Mouse (Mus musculus) forebrain, embryonic 10.5 days (tissue): ENCODE results near the gene Klf12. TPM values are rescaled to one million over a fixed set of nuclear protein-coding genes. Genes with fewer than 3 reads are reported as not detected.
A peak's percentile ranks its signal among the peaks of the same experiment; 100 is the strongest.

Experiments used
- DNase-seq: peaks from one replicate; pipeline ENCODE4 v3.0.0-alpha.2; 2017; ENCODE audit warnings: low spot score; ENCODE audit errors: extremely low spot score
- H3K27ac ChIP-seq: fragments of 300-500 bp; sonication (generic); 2 replicates; pipeline ENCODE4 v1.5.1; 2016; ENCODE audit warnings: mild to moderate bottlenecking
- H3K27me3 ChIP-seq: fragments of 300-500 bp; sonication (generic); 2 replicates; pipeline ENCODE4 v1.6.1; 2016; ENCODE audit warnings: mild to moderate bottlenecking; ENCODE audit not compliant: poor library complexity, severe bottlenecking
- H3K36me3 ChIP-seq: fragments of 300-500 bp; sonication (generic); replicated peaks from 2 replicates; pipeline ENCODE4 v1.6.1; 2016; ENCODE audit warnings: mild to moderate bottlenecking, moderate library complexity
- H3K4me1 ChIP-seq: fragments of 300-500 bp; sonication (generic); 2 replicates; pipeline ENCODE4 v1.6.1; 2016
- H3K4me3 ChIP-seq: fragments of 300-500 bp; sonication (generic); 2 replicates; pipeline ENCODE4 v1.5.1; 2016; ENCODE audit warnings: mild to moderate bottlenecking, moderate library complexity
- H3K9me3 ChIP-seq: fragments of 300-500 bp; sonication (generic); 2 replicates; pipeline ENCODE4 v1.6.1; 2016; ENCODE audit warnings: mild to moderate bottlenecking, moderate library complexity
- WGBS: fragments of 180-500 bp; shearing (Covaris S2); methylation state at CpG from one replicate; pipeline ENCODE4 v1.1.7; 2016; 5-methylcytosine and 5-hydroxymethylcytosine counted together
- polyA plus RNA-seq: library from polyadenylated mRNA; unstranded; fragments of >200 nt; fragmentation: Nextera tagmentation; extraction: Ambion mirVana; gene quantifications from 2 replicates; pipeline ENCODE4 v1.2.1, GENCODE M21; 2016

Klf12 gene
- polyA plus RNA-seq, 1 experiment from 2014 or later, result 16.5 TPM

- Histone ChIP-seq H3K36me3 (no peaks in the 10 kb centered on the region), H3K27me3 (no peaks in the 10 kb centered on the region), H3K27ac (no peak overlapping the region), H3K4me3 (no peak overlapping the region), H3K4me1 (no peaks in the 10 kb centered on the region), H3K9me3 (no peaks in the 10 kb centered on the region)
- 93% methylated on average over 4 of the region's 4 CpGs for WGBS
- no peak for DNase-seq
Observed at GRCm38 (mm10) chr14:99955133-99955532, 329.3 kb downstream of the Klf12 start.

GRCm38 (mm10) chr14:99944221-99945108 lies 340.0 kb downstream of the Klf12 start:
- no peak overlapping the region for H3K4me3 ChIP-seq
- no peaks in the 10 kb centered on the region for H3K9me3 ChIP-seq
- no peaks in the 10 kb centered on the region for H3K27me3 ChIP-seq
- DNase-seq, result no peak
- H3K4me1 ChIP-seq, result peaks cover 39% of the 10 kb centered on the region
- peak overlapping the region; percentile 72 for H3K27ac ChIP-seq
- 69% methylated on average over 17 of the region's 17 CpGs for WGBS
- no peaks in the 10 kb centered on the region for H3K36me3 ChIP-seq

GRCm38 (mm10) chr14:99943156-99943555 lies 341.3 kb downstream of the Klf12 start:
- no peaks in the 10 kb centered on the region for H3K9me3 ChIP-seq
- H3K4me1 ChIP-seq, result peaks cover 39% of the 10 kb centered on the region
- DNase-seq, result peak; percentile 39
- 55% methylated on average over 8 of the region's 8 CpGs for WGBS
- no peaks in the 10 kb centered on the region for H3K36me3 ChIP-seq
- H3K4me3 ChIP-seq, result no peak overlapping the region
- peak overlapping the region; percentile 70 for H3K27ac ChIP-seq
- no peaks in the 10 kb centered on the region for H3K27me3 ChIP-seq

GRCm38 (mm10) chr14:99933456-99933855 lies 351.0 kb downstream of the Klf12 start:
- Histone ChIP-seq H3K27ac (no peak overlapping the region), H3K27me3 (no peaks in the 10 kb centered on the region), H3K9me3 (no peaks in the 10 kb centered on the region), H3K36me3 (no peaks in the 10 kb centered on the region), H3K4me1 (no peaks in the 10 kb centered on the region; the same call in 1 of the 2 replicates), H3K4me3 (no peak overlapping the region)
- WGBS, result 85% methylated on average over 5 of the region's 5 CpGs
- no peak for DNase-seq

GRCm38 (mm10) chr14:99931879-99932278 lies 352.6 kb downstream of the Klf12 start:
- Histone ChIP-seq H3K9me3 (no peaks in the 10 kb centered on the region), H3K27me3 (no peaks in the 10 kb centered on the region), H3K4me3 (no peak overlapping the region), H3K36me3 (no peaks in the 10 kb centered on the region), H3K27ac (no peak overlapping the region; the same call in 1 of the 2 replicates), H3K4me1 (no peaks in the 10 kb centered on the region; the same call in 1 of the 2 replicates)
- WGBS, result 17% methylated on average over 4 of the region's 4 CpGs
- DNase-seq, result peak; percentile 61

GRCm38 (mm10) chr14:99911912-99912311 lies 372.6 kb downstream of the Klf12 start:
- Histone ChIP-seq H3K27ac (no peak overlapping the region), H3K36me3 (no peaks in the 10 kb centered on the region), H3K4me3 (no peak overlapping the region), H3K4me1 (no peaks in the 10 kb centered on the region), H3K27me3 (no peaks in the 10 kb centered on the region), H3K9me3 (no peaks in the 10 kb centered on the region)
- DNase-seq, result no peak
- WGBS, result 79% methylated on average over 3 of the region's 3 CpGs

- Histone ChIP-seq H3K36me3 (no peaks in the 10 kb centered on the region), H3K9me3 (no peaks in the 10 kb centered on the region), H3K27me3 (no peaks in the 10 kb centered on the region), H3K4me3 (no peak overlapping the region), H3K4me1 (peaks cover 5% of the 10 kb centered on the region; the same call in 1 of the 2 replicates), H3K27ac (no peak overlapping the region)
- 84% methylated on average over 3 of the region's 5 CpGs for WGBS
- DNase-seq, result no peak
Observed at GRCm38 (mm10) chr14:99910876-99911275, 373.6 kb downstream of the Klf12 start.

- WGBS, result 95% methylated on average over 3 of the region's 3 CpGs
- no peaks in the 10 kb centered on the region for H3K36me3 ChIP-seq
- H3K27ac ChIP-seq, result no peak overlapping the region
- no peak for DNase-seq
- H3K4me1 ChIP-seq, result no peaks in the 10 kb centered on the region
- H3K9me3 ChIP-seq, result no peaks in the 10 kb centered on the region
- no peaks in the 10 kb centered on the region for H3K27me3 ChIP-seq
- H3K4me3 ChIP-seq, result no peak overlapping the region
Observed at GRCm38 (mm10) chr14:99900902-99901301, 383.6 kb downstream of the Klf12 start.

GRCm38 (mm10) chr14:99898861-99899260 lies 385.6 kb downstream of the Klf12 start:
- WGBS, result 86% methylated on average over 3 of the region's 3 CpGs
- DNase-seq, result no peak
- H3K9me3 ChIP-seq, result no peaks in the 10 kb centered on the region
- H3K36me3 ChIP-seq, result no peaks in the 10 kb centered on the region
- no peaks in the 10 kb centered on the region for H3K27me3 ChIP-seq
- H3K27ac ChIP-seq, result no peak overlapping the region
- no peak overlapping the region for H3K4me3 ChIP-seq
- no peaks in the 10 kb centered on the region for H3K4me1 ChIP-seq

GRCm38 (mm10) chr14:99894708-99895383 lies 389.6 kb downstream of the Klf12 start:
- DNase-seq, result peak; percentile 46
- no peaks in the 10 kb centered on the region for H3K27me3 ChIP-seq
- H3K36me3 ChIP-seq, result no peaks in the 10 kb centered on the region
- H3K4me1 ChIP-seq, result no peaks in the 10 kb centered on the region
- no peak overlapping the region for H3K27ac ChIP-seq
- no peaks in the 10 kb centered on the region for H3K9me3 ChIP-seq
- no peak overlapping the region for H3K4me3 ChIP-seq
- WGBS, result 23% methylated on average over 7 of the region's 7 CpGs

GRCm38 (mm10) chr14:99894062-99894461 lies 390.4 kb downstream of the Klf12 start:
- Histone ChIP-seq H3K4me3 (no peak overlapping the region), H3K27ac (no peak overlapping the region), H3K9me3 (no peaks in the 10 kb centered on the region), H3K4me1 (no peaks in the 10 kb centered on the region), H3K27me3 (no peaks in the 10 kb centered on the region), H3K36me3 (no peaks in the 10 kb centered on the region)
- DNase-seq, result no peak
- WGBS, result 81% methylated on average over 14 of the region's 14 CpGs

GRCm38 (mm10) chr14:99886503-99886902 lies 398.0 kb downstream of the Klf12 start:
- no peak overlapping the region for H3K4me3 ChIP-seq
- H3K4me1 ChIP-seq, result no peaks in the 10 kb centered on the region; the same call in 1 of the 2 replicates
- WGBS, result 89% methylated on average over 2 of the region's 2 CpGs
- H3K27ac ChIP-seq, result no peak overlapping the region
- no peak for DNase-seq
- H3K27me3 ChIP-seq, result no peaks in the 10 kb centered on the region
- H3K36me3 ChIP-seq, result no peaks in the 10 kb centered on the region
- H3K9me3 ChIP-seq, result no peaks in the 10 kb centered on the region

- no peak for DNase-seq
- Histone ChIP-seq H3K27me3 (no peaks in the 10 kb centered on the region), H3K36me3 (no peaks in the 10 kb centered on the region), H3K4me3 (no peak overlapping the region), H3K27ac (no peak overlapping the region), H3K4me1 (no peaks in the 10 kb centered on the region; the same call in 1 of the 2 replicates), H3K9me3 (no peaks in the 10 kb centered on the region)
- whole genome bisulfite sequencing, result 78% methylated on average over 2 of the region's 2 CpGs
Observed at GRCm38 (mm10) chr14:99885562-99885961, 398.9 kb downstream of the Klf12 start.
